Mouse (Mus musculus) adrenal gland, postnatal 36 days (tissue): ENCODE measurements around the gene Fnip2. TPM values are rescaled to one million over a fixed set of nuclear protein-coding genes. Genes with fewer than 3 reads are reported as not detected.

ENCODE experiments used
- DNase-seq, 2 experiments: peaks; one replicate each; pipeline ENCODE4 v3.0.0; 2021; ENCODE audit warnings: mixed read lengths in 1 of 2
- total RNA-seq, 2 experiments: library from RNA; stranded (reverse); gene quantifications; 2 replicates each; pipeline ENCODE4 v1.2.3; 2021

The Fnip2 gene
- total RNA-seq, 2 experiments from 2014 or later: 8.2 to 8.6 TPM

GRCm38 (mm10) chr3:79413492-79413891 is 154.1 kb downstream of the Fnip2 start:
- no peak for DNase-seq

GRCm38 (mm10) chr3:79411666-79412065 is 155.9 kb downstream of the Fnip2 start:
- no peak for DNase-seq

GRCm38 (mm10) chr3:79410629-79410995 is 157.0 kb downstream of the Fnip2 start:
- DNase-seq: no peak

GRCm38 (mm10) chr3:79409927-79410628 is 157.5 kb downstream of the Fnip2 start:
- DNase-seq: no peak

GRCm38 (mm10) chr3:79408546-79408945 is 159.1 kb downstream of the Fnip2 start:
- DNase-seq: no peak

Other genes with a start within 250 kb of the Fnip2 start
- not detected for gene Gm17359, start 231.1 kb downstream of the Fnip2 start, total RNA-seq
- 10 to 100 TPM; 48.7 to 71.2 TPM for gene Ppid, start 23.5 kb upstream of the Fnip2 start, total RNA-seq
- 1 to 10 TPM; 2.1 to 4.0 TPM for gene 4930579G24Rik, start 61.3 kb upstream of the Fnip2 start, total RNA-seq
- 100 to 1,000 TPM; 175 to 219 TPM for gene Etfdh, start 61.7 kb upstream of the Fnip2 start, total RNA-seq
- gene Rxfp1, start 170.1 kb upstream of the Fnip2 start, total RNA-seq: under 1 TPM in 1 of 2 experiments, not detected in 1; 0.07 TPM